Mouse (Mus musculus) urinary bladder, postnatal 36 days (tissue): Measurements from ENCODE around the gene Stx16.

Experiments used
- DNase-seq, 2 experiments: peaks; one replicate each; pipeline ENCODE4 v3.0.0; 2022; ENCODE audit warnings: low spot score in 2 of 2, mixed read lengths in 1 of 2

Gene Stx16

GRCm38 (mm10) chr2:174076433-174076824 lies 321 bp downstream of the Stx16 start:
- no peak for DNase-seq

- DNase-seq, result no peak
Measured at GRCm38 (mm10) chr2:174077004-174077695, 1.0 kb downstream of the Stx16 start.

DNA sequence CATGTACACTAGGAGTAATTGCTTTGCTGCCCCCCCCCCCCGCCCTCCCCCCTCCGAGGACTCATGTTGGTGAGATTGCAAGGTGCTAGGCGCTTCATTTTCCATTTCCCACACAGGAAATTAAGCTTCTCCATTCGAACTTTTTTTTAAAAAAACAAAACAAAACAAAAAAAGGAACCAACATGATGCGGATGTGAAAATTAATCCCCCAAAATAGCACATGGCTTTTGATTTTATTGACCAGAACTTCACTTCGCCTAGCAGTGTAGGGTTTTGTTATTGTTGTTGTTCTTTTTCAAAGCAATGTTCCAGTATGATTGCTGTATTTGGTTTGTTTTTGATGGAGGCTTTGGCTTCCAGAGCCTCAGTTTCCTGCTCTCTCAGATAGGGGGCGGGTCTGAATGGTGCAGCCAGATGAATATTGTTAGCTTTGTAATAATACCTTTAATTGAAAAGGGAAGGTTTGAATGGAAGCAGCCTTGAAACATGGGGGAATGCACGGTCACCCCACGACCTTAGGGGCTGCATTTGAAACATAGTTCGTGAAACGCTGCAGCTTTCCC lies 1.7 kb downstream of the Stx16 start:
- no peak for DNase-seq

- no peak for DNase-seq
Measured at GRCm38 (mm10) chr2:174081833-174082232, 5.7 kb downstream of the Stx16 start.

GRCm38 (mm10) chr2:174082380-174082918 lies 6.3 kb downstream of the Stx16 start:
- DNase-seq, result no peak

GRCm38 (mm10) chr2:174095086-174095485 lies 19.0 kb downstream of the Stx16 start:
- DNase-seq, result no peak

GRCm38 (mm10) chr2:174102399-174102798 lies 26.3 kb downstream of the Stx16 start:
- DNase-seq, result no peak

DNA sequence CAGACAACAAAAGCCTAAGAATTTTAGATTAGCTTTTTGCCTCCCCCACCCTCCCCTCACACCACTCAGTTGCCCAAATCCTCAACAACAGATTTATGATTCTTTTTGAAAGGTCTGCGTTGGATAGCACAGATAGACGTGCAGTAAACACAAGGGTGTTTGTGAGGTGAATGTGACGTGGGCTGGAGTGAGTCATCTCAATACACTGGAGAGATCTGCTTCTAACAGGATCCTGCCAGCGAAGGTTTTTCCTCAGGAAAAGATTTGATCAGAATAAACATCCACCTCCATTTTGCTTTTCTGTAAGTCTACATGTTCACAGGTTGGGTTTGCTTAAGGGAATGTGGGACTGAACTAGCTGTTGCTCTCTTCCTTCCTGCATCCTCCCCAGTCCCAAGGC lies 27.4 kb downstream of the Stx16 start:
- no peak for DNase-seq

DNA sequence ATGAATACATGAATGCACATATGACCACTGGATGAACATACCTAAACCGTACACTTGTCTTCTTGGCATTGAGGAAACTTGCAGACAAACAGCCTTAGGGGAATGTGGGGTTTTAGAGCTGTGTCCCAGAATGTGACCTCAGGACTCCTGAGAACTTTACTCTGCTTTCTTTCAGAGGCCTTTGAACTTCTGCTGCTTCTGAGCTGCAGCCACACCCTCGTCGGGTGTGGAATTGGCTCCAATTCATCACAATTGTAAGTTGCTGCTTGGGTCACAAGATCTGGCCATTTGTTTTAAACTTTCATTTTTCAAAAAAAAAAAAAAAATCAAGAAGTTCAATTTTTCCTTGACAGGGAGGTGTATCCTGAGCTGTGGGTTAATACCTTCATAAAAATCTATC lies 31.3 kb downstream of the Stx16 start:
- no peak for DNase-seq

- peak; percentile 49 to 65 for DNase-seq
Measured at GRCm38 (mm10) chr2:174109991-174110782, 34.1 kb downstream of the Stx16 start, which contains the start of gene Npepl1. TSS of gene Npepl1 (plus strand) at chr2:174110349.

GRCm38 (mm10) chr2:174110783-174111549 lies 34.9 kb downstream of the Stx16 start:
- DNase-seq, result peak; percentile 20 to 33

- DNase-seq, result no peak
Measured at GRCm38 (mm10) chr2:174112931-174113330, 36.8 kb downstream of the Stx16 start.

- peak in 1 of 2 experiments; percentile 50 for DNase-seq
Measured at GRCm38 (mm10) chr2:174114148-174114864, 38.2 kb downstream of the Stx16 start.

GRCm38 (mm10) chr2:174116929-174117328 lies 40.8 kb downstream of the Stx16 start:
- DNase-seq, result no peak

DNA sequence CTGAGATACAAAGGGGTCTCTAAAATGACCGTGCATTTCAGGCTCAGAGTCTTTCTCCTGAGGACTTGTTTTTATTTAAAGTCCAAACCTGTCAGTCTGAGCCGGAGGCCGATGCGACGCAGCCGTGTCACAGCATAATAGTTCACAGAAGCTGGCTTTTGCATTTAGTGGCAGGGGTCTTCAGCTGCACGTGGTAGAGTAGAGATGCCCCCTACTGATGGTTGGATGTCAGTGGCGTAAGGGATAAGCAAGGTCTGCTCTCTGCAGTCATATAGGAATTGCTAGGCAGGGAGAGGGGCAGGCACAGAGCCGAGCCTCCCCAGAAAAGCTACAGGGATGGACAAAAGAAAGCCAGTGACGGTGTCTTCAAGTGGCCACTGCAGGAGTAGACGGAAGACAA lies 42.0 kb downstream of the Stx16 start:
- no peak for DNase-seq

- DNase-seq, result no peak
Measured at GRCm38 (mm10) chr2:174119259-174119658, 43.2 kb downstream of the Stx16 start.

DNA sequence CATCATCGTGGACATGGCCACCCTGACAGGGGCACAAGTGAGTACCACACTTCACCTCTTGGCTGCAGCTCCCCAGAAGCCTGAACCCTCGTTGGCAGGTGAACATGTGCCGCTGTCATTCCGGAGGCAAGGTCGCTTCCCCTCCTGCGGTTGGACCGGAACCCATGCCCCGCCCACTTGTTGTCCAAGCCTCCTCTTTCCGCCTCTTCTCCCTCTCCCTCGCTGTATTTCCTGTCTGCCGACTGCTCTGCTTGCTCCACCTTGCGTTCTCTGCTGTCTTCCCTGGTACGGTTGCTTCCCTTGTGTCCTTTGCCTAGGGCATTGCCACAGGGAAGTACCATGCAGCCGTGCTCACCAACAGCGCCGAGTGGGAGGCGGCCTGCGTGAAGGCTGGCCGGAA lies 44.5 kb downstream of the Stx16 start:
- DNase-seq, result no peak

- DNase-seq, result no peak
Measured at GRCm38 (mm10) chr2:174121411-174121947, 45.4 kb downstream of the Stx16 start.

DNA sequence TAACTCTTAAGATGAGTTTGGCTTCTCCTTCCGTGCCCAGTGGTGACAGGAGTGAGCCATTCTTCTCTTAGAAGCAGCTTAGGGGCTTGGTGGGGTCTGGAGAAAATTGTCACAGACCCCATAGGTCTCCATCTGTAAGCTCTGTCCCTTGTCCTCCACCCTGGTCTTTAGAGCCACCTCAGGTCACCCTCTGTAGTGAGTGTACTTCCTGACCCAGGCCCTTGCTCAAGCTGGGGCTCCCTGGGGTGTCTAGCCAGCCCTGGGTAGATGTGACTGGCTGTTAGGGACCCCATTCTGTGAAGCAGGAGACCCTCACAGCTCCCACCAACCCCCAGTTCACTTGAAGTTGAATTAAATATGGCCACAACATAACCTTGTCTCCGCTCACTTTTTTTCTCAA lies 46.2 kb downstream of the Stx16 start:
- peak in 1 of 2 experiments; percentile 0 for DNase-seq

DNA sequence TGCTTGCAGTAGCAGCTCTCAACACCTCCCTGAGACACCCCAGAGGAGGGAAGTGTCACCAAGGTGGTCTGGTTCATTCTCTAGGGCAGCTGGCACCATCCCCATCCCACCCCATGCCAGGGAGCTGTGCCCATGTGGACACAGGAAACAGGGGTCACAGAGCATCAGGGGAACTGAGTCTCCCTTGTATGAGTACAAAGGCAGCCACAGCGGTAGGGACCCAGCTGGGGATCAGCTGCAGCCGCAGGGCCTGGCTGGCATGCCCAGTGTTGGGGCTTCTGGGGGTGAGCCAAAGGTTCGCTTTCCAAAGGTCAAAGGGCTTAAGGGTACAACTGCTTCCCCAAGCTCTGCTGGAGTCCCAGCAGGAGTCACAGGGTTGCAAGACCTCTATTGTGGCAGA lies 47.6 kb downstream of the Stx16 start:
- no peak for DNase-seq
